Mouse (Mus musculus) liver, postnatal 0 days (tissue): ENCODE data around the gene Tph1. TPM values are rescaled to one million over a fixed set of nuclear protein-coding genes. Genes with fewer than 3 reads are reported as not detected.

ENCODE experiments used
- ATAC-seq: fragments of 200-750 bp; cut with Nextera tagmentation; 2 replicates; pipeline ENCODE4 v1.8.0; 2017; ENCODE audit warnings: mild to moderate bottlenecking, moderate library complexity
- DNase-seq: peaks from one replicate; pipeline ENCODE4 v3.0.0-alpha.2; 2016
- H3K27ac ChIP-seq: fragments of 300-500 bp; sonication (generic); 2 replicates; pipeline ENCODE4 v1.5.1; 2014; ENCODE audit warnings: antibody characterized with exemption, moderate library complexity, mild to moderate bottlenecking, low read depth
- H3K27me3 ChIP-seq: fragments of 300-500 bp; sonication (generic); 2 replicates; pipeline ENCODE4 v1.6.1; 2014; ENCODE audit warnings: low read length, control low read depth, mixed read lengths; ENCODE audit not compliant: insufficient read depth
- H3K36me3 ChIP-seq: fragments of 300-500 bp; sonication (generic); replicated peaks from 2 replicates; pipeline ENCODE4 v1.6.1; 2014; ENCODE audit warnings: mild to moderate bottlenecking, control low read depth, low read length, moderate library complexity, mixed read lengths; ENCODE audit not compliant: insufficient read depth
- H3K4me1 ChIP-seq: fragments of 300-500 bp; sonication (generic); 2 replicates; pipeline ENCODE4 v1.6.1; 2014; ENCODE audit warnings: antibody characterized with exemption, mild to moderate bottlenecking, control low read depth; ENCODE audit not compliant: insufficient read depth
- H3K4me2 ChIP-seq: fragments of 300-500 bp; sonication (generic); 2 replicates; pipeline ENCODE4 v1.6.1; 2014; ENCODE audit warnings: low read depth, mild to moderate bottlenecking, low read length, moderate library complexity, mixed read lengths
- H3K4me3 ChIP-seq: fragments of 300-500 bp; sonication (generic); 2 replicates; pipeline ENCODE4 v1.5.1; 2014; ENCODE audit warnings: low read depth, low read length
- H3K9ac ChIP-seq: fragments of 300-500 bp; sonication (generic); replicated peaks from 2 replicates; pipeline ENCODE4 v1.6.1; 2014; ENCODE audit warnings: mild to moderate bottlenecking, moderate library complexity
- H3K9me3 ChIP-seq: fragments of 300-500 bp; sonication (generic); 2 replicates; pipeline ENCODE4 v1.6.1; 2016; ENCODE audit warnings: mild to moderate bottlenecking, control low read depth, low read length, mixed read lengths
- CTCF ChIP-seq: sonication (generic); IDR thresholded peaks from 2 replicates; pipeline ENCODE4 v1.5.1; 2016; ENCODE audit warnings: antibody characterized with exemption, low read depth
- EP300 ChIP-seq: IDR thresholded peaks from 2 replicates; pipeline ENCODE4 v1.6.1; 2016; ENCODE audit warnings: antibody characterized with exemption, low read depth, mild to moderate bottlenecking
- WGBS: fragments of 180-500 bp; shearing (Covaris S2); extraction: QIAGEN DNeasy Blood & Tissue Kit; methylation state at CpG from one replicate; pipeline ENCODE4 v1.1.7; 2014; ENCODE audit not compliant: insufficient replicate concordance; 5-methylcytosine and 5-hydroxymethylcytosine counted together
- polyA plus RNA-seq: library from polyadenylated mRNA; unstranded; fragments of >200 nt; fragmentation: Nextera tagmentation; extraction: Ambion mirVana; gene quantifications from 2 replicates; pipeline ENCODE4 v1.2.1, GENCODE M21; 2015

Tph1 gene
- polyA plus RNA-seq, 1 experiment from 2014 or later: not detected

DNA sequence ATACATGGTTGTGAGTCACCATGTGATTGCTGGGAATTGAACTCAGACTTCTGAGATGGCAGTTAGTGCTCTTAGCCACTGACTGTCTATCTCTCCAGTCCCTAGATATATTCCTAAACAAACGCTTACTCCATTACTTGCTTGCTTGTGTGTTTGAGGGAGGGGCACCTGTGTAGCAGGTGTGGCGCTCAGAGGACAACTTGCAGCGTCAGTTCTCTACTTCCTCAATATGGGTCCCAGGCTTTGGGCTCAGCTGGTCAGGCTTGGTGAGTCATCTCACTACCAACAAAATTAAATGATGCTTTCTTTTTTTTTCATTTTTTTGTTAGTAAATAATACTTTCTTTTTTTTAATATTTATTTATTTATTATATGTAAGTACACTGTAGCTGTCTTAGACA, 6.1 kb upstream of the Tph1 start:
- Histone ChIP-seq H3K9ac (no peak overlapping the region), H3K4me3 (no peak overlapping the region), H3K27me3 (no peaks in the 10 kb centered on the region), H3K4me2 (no peak overlapping the region), H3K27ac (no peak overlapping the region), H3K4me1 (no peaks in the 10 kb centered on the region; the same call in 1 of the 2 replicates), H3K9me3 (no peaks in the 10 kb centered on the region), H3K36me3 (no peaks in the 10 kb centered on the region)
- 62% methylated on average over 3 of the region's 3 CpGs for WGBS
- TF ChIP-seq CTCF (no peak), EP300 (no peak)
- ATAC-seq (no peak), DNase-seq (no peak)

DNA sequence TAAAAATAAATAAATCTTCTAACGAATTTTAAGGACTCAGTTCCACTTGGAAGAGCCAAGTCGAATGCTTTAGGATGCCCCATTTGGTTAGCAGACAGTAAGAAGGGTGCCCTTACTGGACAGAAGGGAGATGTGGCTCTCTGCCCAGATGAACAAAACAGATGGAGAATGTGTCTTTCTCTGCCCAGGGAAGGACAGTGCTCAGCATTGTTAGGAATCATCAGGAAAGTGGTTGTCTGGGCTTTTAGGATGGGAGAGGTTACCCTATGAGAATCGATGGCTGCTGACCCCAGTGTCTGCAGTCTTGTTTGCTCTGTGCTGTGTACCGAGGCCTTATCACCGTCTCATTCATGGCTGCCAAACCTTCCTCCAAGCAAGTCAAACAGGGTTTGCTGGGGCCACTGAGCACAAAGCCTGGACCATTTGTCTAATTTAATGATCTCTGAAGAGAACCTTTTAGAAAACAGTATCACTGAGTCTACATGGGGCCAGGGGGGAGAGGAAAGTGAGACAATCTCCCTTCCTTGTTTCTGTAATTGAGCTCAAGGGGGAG, 4.5 kb upstream of the Tph1 start:
- Histone ChIP-seq H3K27me3 (no peaks in the 10 kb centered on the region), H3K36me3 (no peaks in the 10 kb centered on the region), H3K27ac (no peak overlapping the region), H3K9ac (no peak overlapping the region), H3K4me2 (no peak overlapping the region), H3K9me3 (no peaks in the 10 kb centered on the region), H3K4me1 (no peaks in the 10 kb centered on the region; the same call in 1 of the 2 replicates), H3K4me3 (no peak overlapping the region)
- TF ChIP-seq EP300: no peak
- no peak for TF ChIP-seq CTCF
- WGBS: 43% methylated on average over 5 of the region's 5 CpGs
- ATAC-seq: no peak
- no peak for DNase-seq

DNA sequence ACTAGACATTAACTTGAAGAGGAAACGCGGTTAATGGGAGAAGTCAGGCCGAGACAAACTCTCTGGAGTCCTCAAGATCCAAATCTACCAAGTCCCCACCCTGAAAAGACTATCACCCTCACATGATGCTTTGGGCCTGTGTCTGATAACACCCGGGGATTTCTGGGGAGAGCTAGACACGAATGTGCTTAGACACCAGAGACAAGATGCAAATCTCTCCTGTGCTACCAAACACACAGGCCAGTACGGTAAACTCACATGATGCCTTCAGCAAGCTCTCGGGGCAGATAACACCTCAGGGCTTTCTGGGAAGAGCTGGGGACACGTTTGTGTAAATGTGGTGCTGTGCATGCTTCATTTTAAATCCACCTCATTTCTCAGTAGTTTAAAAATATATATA, 3.5 kb upstream of the Tph1 start:
- Histone ChIP-seq H3K4me1 (no peaks in the 10 kb centered on the region; the same call in 1 of the 2 replicates), H3K36me3 (no peaks in the 10 kb centered on the region), H3K9me3 (no peaks in the 10 kb centered on the region), H3K9ac (no peak overlapping the region), H3K27ac (no peak overlapping the region), H3K4me3 (no peak overlapping the region), H3K27me3 (no peaks in the 10 kb centered on the region), H3K4me2 (no peak overlapping the region)
- TF ChIP-seq CTCF (no peak), EP300 (no peak)
- no peak for ATAC-seq
- WGBS: 55% methylated on average over 8 of the region's 8 CpGs
- no peak for DNase-seq

DNA sequence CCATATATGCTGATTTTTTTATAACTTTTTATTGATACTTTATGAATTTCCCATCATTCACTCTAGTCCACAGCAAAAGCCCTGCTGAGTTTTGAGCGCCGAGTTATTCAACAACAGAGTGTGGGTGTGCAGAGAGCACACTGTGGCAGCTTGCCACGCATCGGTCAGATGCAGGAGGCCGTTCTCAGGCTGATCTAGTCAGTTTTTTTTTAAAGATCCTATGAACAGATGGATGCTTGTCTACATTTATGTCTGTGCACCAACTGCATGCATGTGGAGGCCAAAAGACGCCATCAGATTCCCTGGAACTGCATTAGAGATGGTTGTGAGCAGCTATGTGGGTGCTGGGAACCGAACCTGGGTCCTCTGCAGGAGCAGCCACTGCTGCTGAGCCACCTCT, 2.7 kb upstream of the Tph1 start:
- DNase-seq (no peak), ATAC-seq (no peak)
- no peak overlapping the region for H3K4me3 ChIP-seq
- no peak overlapping the region for H3K9ac ChIP-seq
- H3K27me3 ChIP-seq: 0 out of 2 replicates have a peak, but pooled peaks cover 3% of the 10 kb centered on the region
- no peaks in the 10 kb centered on the region; the same call in 1 of the 2 replicates for H3K4me1 ChIP-seq
- H3K9me3 ChIP-seq: no peaks in the 10 kb centered on the region
- no peak overlapping the region for H3K27ac ChIP-seq
- 87% methylated on average over 7 of the region's 7 CpGs for WGBS
- H3K4me2 ChIP-seq: no peak overlapping the region
- TF ChIP-seq CTCF (no peak), EP300 (no peak)
- H3K36me3 ChIP-seq: no peaks in the 10 kb centered on the region

DNA sequence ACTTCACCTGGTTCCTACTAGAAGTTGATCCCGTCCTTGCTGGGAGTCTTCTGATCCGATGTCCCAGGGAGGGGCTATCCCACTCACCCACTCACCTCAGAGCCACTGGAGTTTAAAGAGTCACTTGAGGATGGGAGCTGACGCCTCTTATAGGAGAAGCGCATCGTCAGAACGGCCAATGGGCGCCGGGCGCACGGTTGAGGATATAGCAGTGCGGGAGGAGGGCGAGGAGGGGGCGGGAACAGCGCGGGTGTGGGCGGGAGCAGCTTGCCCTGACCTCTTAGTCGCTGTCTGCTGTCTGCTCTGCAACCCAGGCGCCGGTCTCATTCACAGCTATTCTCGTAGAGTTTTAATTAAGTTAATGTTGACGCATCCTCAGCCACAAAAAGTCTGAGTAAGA, 5.1 kb downstream of the Tph1 start:
- Histone ChIP-seq H3K9ac (no peak overlapping the region), H3K9me3 (no peaks in the 10 kb centered on the region), H3K4me1 (peaks cover 4% of the 10 kb centered on the region; the same call in 1 of the 2 replicates), H3K4me2 (no peak overlapping the region), H3K4me3 (no peak overlapping the region), H3K36me3 (no peaks in the 10 kb centered on the region), H3K27me3 (peaks cover 24% of the 10 kb centered on the region), H3K27ac (no peak overlapping the region)
- DNase-seq (peak; percentile 37), ATAC-seq (no peak)
- WGBS: 4% methylated on average over 21 of the region's 21 CpGs
- no peak for TF ChIP-seq CTCF

DNA sequence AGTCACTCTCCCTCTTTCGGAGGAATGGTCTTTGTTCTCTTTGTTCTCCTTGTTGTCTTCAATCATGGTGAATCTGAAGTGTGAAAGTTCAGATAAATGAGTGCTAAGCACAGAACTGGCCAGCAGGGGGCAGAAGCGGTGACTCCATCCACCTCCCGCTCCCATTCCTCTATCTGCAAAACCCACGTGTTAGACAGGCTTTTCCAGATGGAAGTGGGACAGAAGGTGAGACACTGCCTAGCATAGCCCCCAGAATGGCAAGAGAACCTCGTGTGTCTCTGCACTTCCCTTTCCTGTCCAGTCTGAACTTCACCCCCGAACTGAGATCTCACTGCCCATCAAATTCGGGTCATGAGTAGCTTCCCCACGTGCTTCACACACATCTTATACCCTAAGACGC, 7.1 kb downstream of the Tph1 start:
- no peak overlapping the region for H3K27ac ChIP-seq
- peaks cover 21% of the 10 kb centered on the region for H3K27me3 ChIP-seq
- H3K4me1 ChIP-seq: peaks cover 4% of the 10 kb centered on the region; the same call in 1 of the 2 replicates
- DNase-seq: peak; percentile 47
- no peaks in the 10 kb centered on the region for H3K9me3 ChIP-seq
- no peak overlapping the region for H3K4me3 ChIP-seq
- no peak for ATAC-seq
- 20% methylated on average over 9 of the region's 9 CpGs for WGBS
- no peak overlapping the region for H3K4me2 ChIP-seq
- H3K36me3 ChIP-seq: no peaks in the 10 kb centered on the region
- no peak overlapping the region for H3K9ac ChIP-seq
- TF ChIP-seq CTCF (peak; percentile 74), EP300 (no peak)

DNA sequence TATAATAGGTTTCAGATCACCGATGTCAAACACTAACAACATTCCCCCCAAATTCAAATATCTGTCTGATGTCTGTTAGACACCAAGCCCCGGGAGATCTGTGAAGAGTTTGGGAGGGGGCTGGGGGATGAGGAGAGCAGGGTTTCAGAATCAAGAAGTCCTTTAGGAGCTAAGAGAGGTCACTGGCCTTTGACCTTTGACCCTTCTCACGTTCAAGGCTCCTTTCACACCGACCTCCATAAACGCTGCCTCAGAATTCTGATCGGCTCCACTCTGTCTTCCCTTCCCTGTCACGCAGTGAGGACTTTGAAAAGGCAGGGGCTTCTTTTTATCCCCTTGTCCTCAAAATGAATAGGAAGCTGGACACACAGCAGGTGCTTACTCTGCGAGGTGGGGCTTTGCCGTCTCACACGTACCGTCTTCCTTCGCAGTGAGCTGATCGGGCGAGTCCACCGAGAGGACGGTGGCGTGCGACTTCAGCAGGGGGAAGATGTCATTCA, 10.7 kb downstream of the Tph1 start:
- H3K9me3 ChIP-seq: no peaks in the 10 kb centered on the region
- TF ChIP-seq CTCF: no peak
- TF ChIP-seq EP300: no peak
- WGBS: 63% methylated on average over 18 of the region's 18 CpGs
- no peak for DNase-seq
- ATAC-seq: no peak
- H3K4me2 ChIP-seq: no peak overlapping the region
- no peaks in the 10 kb centered on the region for H3K4me1 ChIP-seq
- H3K36me3 ChIP-seq: no peaks in the 10 kb centered on the region
- H3K4me3 ChIP-seq: no peak overlapping the region
- H3K27ac ChIP-seq: no peak overlapping the region
- H3K27me3 ChIP-seq: peaks cover 11% of the 10 kb centered on the region
- H3K9ac ChIP-seq: no peak overlapping the region
